9 mouse cellular contexts compared by ENCODE assay signal in genomic region chr8:11414304-11414703, GRCm38 (mm10).
DNase-seq lines count a peak whose midpoint lies in the region; ATAC-seq and TF ChIP-seq lines count a peak whose summit lies in the region.
"Had no signal": no experiment of that assay in that cellular context is flagged by ENCODE, and none has a peak within 500 bp of the region (broad histone marks: within the 10 kb centered on the region; RNA-seq: fewer than 3 reads in every experiment).

No protein-coding gene starts in this region.

- no peak overlapping the region for H3K9ac ChIP-seq in kidney, postnatal 0 days (ENCODE audit: low read depth, low read length)
- no peak overlapping the region for H3K9ac ChIP-seq in hindbrain, embryonic 11.5 days (ENCODE audit: low read depth, low read length)

- TF ChIP-seq POLR2A in lung, adult 2 months (IDR thresholded peaks at IDR 0.05; ENCODE audit: borderline replicate concordance, extremely low read depth, low read depth, low read length), result no peak

- peaks cover 48% of the 10 kb centered on the region for H3K36me3 ChIP-seq in kidney, postnatal 0 days (ENCODE audit: insufficient read depth, low read length)
- H3K36me3 ChIP-seq in hindbrain, embryonic 11.5 days (ENCODE audit: control insufficient read depth, insufficient read depth, low read length), result no peaks in the 10 kb centered on the region

- H3K4me1 ChIP-seq in kidney, postnatal 0 days (replicated peaks; ENCODE audit: insufficient read depth, low read length), result no peaks in the 10 kb centered on the region
- no peaks in the 10 kb centered on the region; the same call in 1 of the 2 replicates for H3K4me1 ChIP-seq in hindbrain, embryonic 11.5 days (replicated peaks; ENCODE audit: control insufficient read depth, insufficient read depth, low read length)
- peaks cover 2% of the 10 kb centered on the region for H3K4me1 ChIP-seq in lung, adult 2 months (ENCODE audit: control insufficient read depth, insufficient read depth, low read length)

- no peak overlapping the region for H3K4me3 ChIP-seq in kidney, postnatal 0 days (replicated peaks; ENCODE audit: low read depth, low read length)
- no peak overlapping the region for H3K4me3 ChIP-seq in hindbrain, embryonic 11.5 days (ENCODE audit: low read depth, low read length)
- H3K4me3 ChIP-seq in lung, adult 2 months (replicated peaks; ENCODE audit: extremely low read depth, low read depth, low read length), result no peak overlapping the region

- DNase-seq in kidney, postnatal 0 days (ENCODE audit: low spot score), result no peak
- DNase-seq in kidney, adult 9 months, result no peak
- DNase-seq in hindbrain, embryonic 11.5 days (ENCODE audit: low spot score), result no peak
- peak; percentile 45 for DNase-seq in right cerebral cortex, postnatal 14 days
- DNase-seq in lung, adult 2 months, result no peak
- no peak for DNase-seq in urinary bladder, adult 18-20 months (ENCODE audit: low spot score in 2 of 2)
- no peak for DNase-seq in adipocyte (ENCODE audit: low spot score)
- DNase-seq: lung, postnatal 4 days had no signal

- no peaks in the 10 kb centered on the region for H3K9me3 ChIP-seq in kidney, postnatal 0 days (replicated peaks; ENCODE audit: low read length)
- no peaks in the 10 kb centered on the region for H3K9me3 ChIP-seq in hindbrain, embryonic 11.5 days (ENCODE audit: control insufficient read depth, low read length)

- 50% methylated on average over 8 of the region's 8 CpGs for WGBS in kidney, postnatal 0 days
- WGBS in hindbrain, embryonic 11.5 days, result 37% methylated on average over 8 of the region's 8 CpGs
- 81% methylated on average over 8 of the region's 8 CpGs for WGBS in lung, adult 2 months

- no peak overlapping the region for H3K27ac ChIP-seq in kidney, postnatal 0 days
- H3K27ac ChIP-seq in hindbrain, embryonic 11.5 days (ENCODE audit: low read depth, low read length), result 0 out of 2 replicates have a peak overlapping the region, but pooled peaks have one; percentile 30

- H3K4me2 ChIP-seq in kidney, postnatal 0 days (ENCODE audit: low read length), result no peak overlapping the region
- H3K4me2 ChIP-seq in hindbrain, embryonic 11.5 days (replicated peaks; ENCODE audit: low read depth, low read length), result no peak overlapping the region

- TF ChIP-seq CTCF in kidney, postnatal 0 days (IDR thresholded peaks at IDR 0.05; ENCODE audit: low read depth), result no peak
- no peak for TF ChIP-seq CTCF in lung, adult 2 months (IDR thresholded peaks at IDR 0.05; ENCODE audit: insufficient read depth, low read length)

- no peaks in the 10 kb centered on the region for H3K27me3 ChIP-seq in kidney, postnatal 0 days (ENCODE audit: insufficient read depth, low read length)
- H3K27me3 ChIP-seq in hindbrain, embryonic 11.5 days (ENCODE audit: control insufficient read depth, insufficient read depth, low read length), result no peaks in the 10 kb centered on the region

- ATAC-seq in kidney, postnatal 0 days (replicated peaks; ENCODE audit: low FRiP score, low read depth), result 0 out of 2 replicates have a peak, but pooled peaks have one; percentile 5
- ATAC-seq in hindbrain, embryonic 11.5 days (ENCODE audit: low FRiP score), result no peak
- 0 out of 2 replicates have a peak, but pooled peaks have one; percentile 9 for ATAC-seq in megakaryocyte progenitor cell, adult 5-6 weeks (replicated peaks; ENCODE audit: poor library complexity)
